Mouse (Mus musculus) intestine, embryonic 14.5 days (tissue): Measurements from ENCODE around the gene Hist1h2ak. TPM values are rescaled to one million over a fixed set of nuclear protein-coding genes. Genes with fewer than 3 reads are reported as not detected.
"Not testable (repeated sequence)": the region's sequence is repeated elsewhere in the genome, so short reads cannot be mapped to it uniquely, and the experiment has no call there.

Source experiments
- ATAC-seq: fragments of 200-750 bp; cut with Nextera tagmentation; replicated peaks from 2 replicates; pipeline ENCODE4 v1.8.0; 2017; ENCODE audit warnings: low read depth, moderate number of reproducible peaks, moderate TSS enrichment, moderate library complexity; ENCODE audit not compliant: low FRiP score, low TSS enrichment
- DNase-seq: peaks from one replicate; pipeline ENCODE4 v3.0.0-alpha.2; 2018; ENCODE audit warnings: low spot score
- H3K27ac ChIP-seq: fragments of 300-500 bp; sonication (generic); 2 replicates; pipeline ENCODE4 v1.5.1; 2014; ENCODE audit warnings: low read depth, mild to moderate bottlenecking, control low read depth
- H3K27me3 ChIP-seq: fragments of 300-500 bp; sonication (generic); replicated peaks from 2 replicates; pipeline ENCODE4 v1.6.1; 2014; ENCODE audit warnings: low read length, control low read depth; ENCODE audit not compliant: control insufficient read depth, insufficient read depth
- H3K36me3 ChIP-seq: fragments of 300-500 bp; sonication (generic); 2 replicates; pipeline ENCODE4 v1.6.1; 2014; ENCODE audit warnings: low read length, control low read depth; ENCODE audit not compliant: control insufficient read depth, insufficient read depth
- H3K4me1 ChIP-seq: fragments of 300-500 bp; sonication (generic); replicated peaks from 2 replicates; pipeline ENCODE4 v1.6.1; 2014; ENCODE audit warnings: low read length, control low read depth, mixed read lengths; ENCODE audit not compliant: control insufficient read depth, insufficient read depth
- H3K4me2 ChIP-seq: fragments of 300-500 bp; sonication (generic); 2 replicates; pipeline ENCODE4 v1.6.1; 2014; ENCODE audit warnings: low read length
- H3K4me3 ChIP-seq: fragments of 300-500 bp; sonication (generic); 2 replicates; pipeline ENCODE4 v1.5.1; 2014; ENCODE audit warnings: low read depth, low read length, control low read depth, mixed read lengths
- H3K9ac ChIP-seq: fragments of 300-500 bp; sonication (generic); 2 replicates; pipeline ENCODE4 v1.6.1; 2014; ENCODE audit warnings: mild to moderate bottlenecking, low read length
- H3K9me3 ChIP-seq: fragments of 300-500 bp; sonication (generic); 2 replicates; pipeline ENCODE4 v1.6.1; 2016; ENCODE audit warnings: low read length, control low read depth; ENCODE audit not compliant: control insufficient read depth
- WGBS: fragments of 180-500 bp; shearing (Covaris S2); extraction: QIAGEN DNeasy Blood & Tissue Kit; methylation state at CpG from one replicate; pipeline ENCODE4 v1.1.7; 2014; 5-methylcytosine and 5-hydroxymethylcytosine counted together
- polyA plus RNA-seq: library from polyadenylated mRNA; unstranded; fragments of >200 nt; fragmentation: Nextera tagmentation; extraction: Ambion mirVana; gene quantifications from 2 replicates; pipeline ENCODE4 v1.2.1, GENCODE M21; 2014

Hist1h2ak gene
- 18.2 and 18.4 TPM in 2 replicates for polyA plus RNA-seq

GRCm38 (mm10) chr13:21753524-21754285, at the start of gene Hist1h2ak, which contains the start of gene Hist1h2bn:
Gene Hist1h2ak, minus strand, starts transcription at chr13:21753827.
Gene Hist1h2bn, plus strand, starts transcription at chr13:21754123.
- under 1% methylated on average over 46 of the region's 50 CpGs for WGBS
- peak; percentile 87 for DNase-seq

DNA sequence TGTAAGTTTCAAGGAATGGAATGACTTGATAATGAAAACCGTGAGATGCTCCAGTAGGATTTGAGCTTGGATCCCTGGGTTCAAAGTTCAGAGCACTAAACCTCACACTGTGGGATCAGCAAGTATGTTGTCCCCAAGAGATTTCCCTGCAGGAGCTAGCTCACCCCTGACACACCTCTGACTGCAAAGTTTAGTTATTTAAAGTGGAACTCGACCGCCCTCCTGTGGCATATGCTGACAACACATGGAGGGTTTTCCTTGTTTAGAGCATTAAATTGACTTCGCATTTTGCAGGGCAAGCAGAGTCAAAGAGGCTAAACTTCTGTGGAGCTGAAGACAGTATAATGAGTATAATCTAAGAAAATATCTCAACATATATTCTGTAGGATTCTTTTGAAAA, 49.4 kb upstream of the Hist1h2ak start:
- not testable (repeated sequence) for H3K4me2 ChIP-seq, DNase-seq
- WGBS, result no CpG with 5 or more reads among the region's 4 CpGs

More at GRCm38 (mm10) chr13:21753524-21754285, at the start of gene Hist1h2ak, which contains the start of gene Hist1h2bn:
- H3K27me3 ChIP-seq, H3K9me3 ChIP-seq, H3K36me3 ChIP-seq: not testable (repeated sequence)
- H3K4me1 ChIP-seq, result peaks cover 20% of the 10 kb centered on the region
- H3K27ac ChIP-seq, result peak within 1 kb of the TSS; percentile 89
- H3K4me2 ChIP-seq, result peak within 1 kb of the TSS; percentile 70
- peak within 1 kb of the TSS; percentile 69 for H3K9ac ChIP-seq
- H3K4me3 ChIP-seq, result peak within 1 kb of the TSS; percentile 45
- ATAC-seq, result peak; percentile 93

DNA sequence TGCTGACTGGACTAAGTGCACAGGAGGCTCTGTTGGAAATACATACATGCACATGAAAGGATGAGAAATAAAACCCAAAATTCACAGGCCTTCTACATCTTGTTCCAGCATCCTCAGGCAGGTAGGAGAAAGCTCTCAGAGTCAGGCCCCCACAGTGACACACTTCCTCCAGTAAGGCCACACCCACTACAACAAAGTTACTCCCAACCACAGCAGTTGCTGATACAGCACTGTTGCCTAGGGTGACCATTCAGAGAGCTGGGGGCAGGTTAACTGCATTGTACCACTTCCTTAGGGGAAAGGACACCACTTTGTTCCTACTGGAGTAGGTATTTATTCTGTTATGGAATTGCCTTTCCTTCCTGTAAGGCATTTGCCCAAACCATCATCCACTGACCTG, 43.5 kb upstream of the Hist1h2ak start:
- H3K27ac ChIP-seq, H3K27me3 ChIP-seq, ATAC-seq, H3K4me3 ChIP-seq, H3K9ac ChIP-seq, DNase-seq, H3K4me1 ChIP-seq, H3K4me2 ChIP-seq, H3K9me3 ChIP-seq, H3K36me3 ChIP-seq: not testable (repeated sequence)

More for the DNA sequence above, 49.4 kb upstream of the Hist1h2ak start:
- not testable (repeated sequence) for H3K36me3 ChIP-seq, H3K4me3 ChIP-seq, H3K4me1 ChIP-seq, H3K9me3 ChIP-seq, H3K27me3 ChIP-seq, H3K9ac ChIP-seq, H3K27ac ChIP-seq
- ATAC-seq, result peak; percentile 74; the same call in 1 of the 2 replicates

DNA sequence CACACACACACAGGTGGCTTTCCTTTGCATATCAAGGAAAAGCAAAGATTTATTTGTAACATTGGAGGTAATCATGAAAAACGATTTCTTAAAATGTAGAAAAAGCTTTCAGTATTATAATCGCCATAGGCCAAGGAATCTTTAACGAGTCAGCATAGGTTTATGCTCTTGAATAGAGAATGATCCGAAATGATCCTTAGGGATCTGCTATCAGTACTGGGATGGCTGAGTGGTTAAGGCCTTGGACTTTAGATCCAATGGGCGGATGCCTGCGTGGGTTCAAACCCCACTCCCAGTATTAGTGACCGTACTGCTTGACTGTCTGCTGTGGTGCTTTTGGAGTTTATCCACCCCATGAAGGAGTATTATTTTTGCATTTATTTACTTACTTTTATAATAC, 42.0 kb upstream of the Hist1h2ak start:
- H3K27ac ChIP-seq, result no peak overlapping the region
- H3K27me3 ChIP-seq, result no peaks in the 10 kb centered on the region
- ATAC-seq (no peak), DNase-seq (no peak)
- H3K9me3 ChIP-seq, result no peaks in the 10 kb centered on the region
- H3K4me3 ChIP-seq, result no peak overlapping the region
- no peak overlapping the region for H3K4me2 ChIP-seq
- peaks cover 4% of the 10 kb centered on the region; the same call in 1 of the 2 replicates for H3K4me1 ChIP-seq
- H3K36me3 ChIP-seq, result no peaks in the 10 kb centered on the region
- H3K9ac ChIP-seq, result no peak overlapping the region
- 90% methylated on average over 7 of the region's 7 CpGs for WGBS

- Histone ChIP-seq H3K4me3 (peak overlapping the region; percentile 16), H3K36me3 (no peaks in the 10 kb centered on the region), H3K9me3 (no peaks in the 10 kb centered on the region), H3K27ac (peak overlapping the region; percentile 44; the same call in 1 of the 2 replicates), H3K9ac (peak overlapping the region; percentile 34), H3K4me1 (peaks cover 21% of the 10 kb centered on the region), H3K27me3 (no peaks in the 10 kb centered on the region), H3K4me2 (peak overlapping the region; percentile 51)
- peak; percentile 68 for DNase-seq
- 8% methylated on average over 17 of the region's 18 CpGs for WGBS
- no peak for ATAC-seq
Measured at GRCm38 (mm10) chr13:21790601-21791283, 37.1 kb upstream of the Hist1h2ak start.

- Histone ChIP-seq H3K9me3 (no peaks in the 10 kb centered on the region), H3K4me1 (peaks cover 24% of the 10 kb centered on the region), H3K9ac (no peak overlapping the region), H3K36me3 (no peaks in the 10 kb centered on the region), H3K4me3 (no peak overlapping the region), H3K4me2 (no peak overlapping the region), H3K27me3 (no peaks in the 10 kb centered on the region), H3K27ac (no peak overlapping the region)
- 38% methylated on average over 6 of the region's 6 CpGs for WGBS
- ATAC-seq (no peak), DNase-seq (peak; percentile 50)
Measured at GRCm38 (mm10) chr13:21789925-21790324, 36.3 kb upstream of the Hist1h2ak start.

GRCm38 (mm10) chr13:21787760-21788593, 34.4 kb upstream of the Hist1h2ak start:
- Histone ChIP-seq H3K4me3 (peak overlapping the region; percentile 21), H3K9me3 (no peaks in the 10 kb centered on the region), H3K27ac (peak overlapping the region; percentile 88), H3K9ac (peak overlapping the region; percentile 47), H3K36me3 (no peaks in the 10 kb centered on the region), H3K27me3 (no peaks in the 10 kb centered on the region), H3K4me1 (peaks cover 31% of the 10 kb centered on the region), H3K4me2 (peak overlapping the region; percentile 55)
- DNase-seq, result peak; percentile 51
- 24% methylated on average over 14 of the region's 21 CpGs for WGBS
- no peak; the same call in 1 of the 2 replicates for ATAC-seq
